Mouse (Mus musculus) myocyte (in vitro differentiated cells): Measurements from ENCODE around the gene Vps13a. TPM values are rescaled to one million over a fixed set of nuclear protein-coding genes. Genes with fewer than 3 reads are reported as not detected.
A peak's percentile ranks its signal among the peaks of the same experiment; 100 is the strongest.
"Not testable (repeated sequence)": the region's sequence is repeated elsewhere in the genome, so short reads cannot be mapped to it uniquely, and the experiment has no call there.

Experiments
- H3K27me3 ChIP-seq: one replicate; pipeline ENCODE4 v1.6.1; 2011; ENCODE audit not compliant: control insufficient read depth, insufficient read depth, insufficient read length
- H3K36me3 ChIP-seq: one replicate; pipeline ENCODE4 v1.6.1; 2011; ENCODE audit not compliant: control insufficient read depth, insufficient read depth
- H3K4me2 ChIP-seq: one replicate; pipeline ENCODE4 v1.6.1; 2011; ENCODE audit warnings: low read depth, control low read depth
- H3K4me3 ChIP-seq: one replicate; pipeline ENCODE4 v1.5.1; 2011; ENCODE audit warnings: mild to moderate bottlenecking, control low read depth, moderate library complexity
- H3K79me2 ChIP-seq: one replicate; pipeline ENCODE4 v1.6.1; 2011; ENCODE audit not compliant: control insufficient read depth, insufficient read depth
- H3ac ChIP-seq: one replicate; pipeline ENCODE4 v1.6.1; 2011; ENCODE audit not compliant: control insufficient read depth, insufficient read length
- CEBPB ChIP-seq: IDR thresholded peaks from 2 replicates; pipeline ENCODE4 v1.6.1; 2011; ENCODE audit warnings: mild to moderate bottlenecking, moderate library complexity; ENCODE audit not compliant: poor library complexity, insufficient read depth, severe bottlenecking
- E2F4 ChIP-seq: IDR thresholded peaks from one replicate; pipeline ENCODE4 v1.6.1; 2011; ENCODE audit warnings: mild to moderate bottlenecking, control low read depth, moderate library complexity; ENCODE audit not compliant: insufficient read depth
- MAX ChIP-seq: IDR thresholded peaks from one replicate; pipeline ENCODE4 v1.6.1; 2011; ENCODE audit warnings: low read depth, mild to moderate bottlenecking, control low read depth
- MYOD1 ChIP-seq, 3 experiments: IDR thresholded peaks; one replicate each; pipeline ENCODE4 v1.6.1; 2011; ENCODE audit warnings: control low read depth in 2 of 3, low read depth in 2 of 3, mild to moderate bottlenecking in 2 of 3, moderate library complexity in 1 of 3; ENCODE audit not compliant: insufficient read length in 2 of 3, control insufficient read depth in 1 of 3
- MYOG ChIP-seq, 3 experiments: IDR thresholded peaks; one replicate each; pipeline ENCODE4 v1.6.1; 2011; ENCODE audit warnings: control low read depth in 2 of 3, low read depth in 2 of 3, mild to moderate bottlenecking in 2 of 3; ENCODE audit not compliant: insufficient read length in 2 of 3, control insufficient read depth in 1 of 3, insufficient read depth in 1 of 3
- POLR2A ChIP-seq: IDR thresholded peaks from one replicate; pipeline ENCODE4 v1.6.1; 2011; ENCODE audit warnings: low read depth, mild to moderate bottlenecking, control low read depth, moderate library complexity; ENCODE audit not compliant: insufficient read length
- POLR2AphosphoS2 ChIP-seq: IDR thresholded peaks from one replicate; pipeline ENCODE4 v1.6.1; 2011; ENCODE audit warnings: low read depth, control low read depth; ENCODE audit not compliant: insufficient read length
- REST ChIP-seq: IDR thresholded peaks from one replicate; pipeline ENCODE4 v1.6.1; 2011; ENCODE audit warnings: mild to moderate bottlenecking, control low read depth, moderate library complexity; ENCODE audit not compliant: insufficient read depth, insufficient read length
- SRF ChIP-seq: IDR thresholded peaks from one replicate; pipeline ENCODE4 v1.6.1; 2011; ENCODE audit warnings: low read depth; ENCODE audit not compliant: control insufficient read depth, insufficient read length
- TCF12 ChIP-seq: IDR thresholded peaks from one replicate; pipeline ENCODE4 v1.6.1; 2011; ENCODE audit warnings: mild to moderate bottlenecking, control low read depth; ENCODE audit not compliant: poor library complexity, insufficient read depth, severe bottlenecking
- TCF3 ChIP-seq: IDR thresholded peaks from one replicate; pipeline ENCODE4 v1.6.1; 2011; ENCODE audit warnings: low read depth, control low read depth; ENCODE audit not compliant: insufficient read length
- USF1 ChIP-seq: IDR thresholded peaks from one replicate; pipeline ENCODE4 v1.6.1; 2011; ENCODE audit warnings: low read depth, mild to moderate bottlenecking, control low read depth, moderate library complexity
- polyA plus RNA-seq: library from polyadenylated mRNA; unstranded; fragments of >200 nt; fragmentation: generic; extraction: Trizol; gene quantifications from one replicate; pipeline ENCODE4 v1.2.1, GENCODE M21; 2012; ENCODE audit warnings: missing spikeins

Vps13a gene
- polyA plus RNA-seq, 1 experiment, result 3.7 TPM

- Histone ChIP-seq H3K79me2 (peaks cover 30% of the 10 kb centered on the region), H3K4me3 (peak overlapping the region; percentile 62), H3K4me2 (peak overlapping the region; percentile 93), H3ac (peak overlapping the region; percentile 51), H3K27me3 (no peaks in the 10 kb centered on the region), H3K36me3 (no peaks in the 10 kb centered on the region)
- TF ChIP-seq MYOD1 (IDR thresholded peaks at IDR 0.05; ENCODE audit: control insufficient read depth in 1 of 3, insufficient read length in 2 of 3, low read depth in 2 of 3) (peak in 1 of 3 experiments; percentile 23), POLR2AphosphoS2 (no peak)
These were observed 416 bp downstream of the Vps13a start for GRCm38 (mm10) chr19:16780251-16780783.

- H3K79me2 ChIP-seq, result peaks cover 30% of the 10 kb centered on the region
- TF ChIP-seq TCF12 (no peak), E2F4 (no peak), MYOG (IDR thresholded peaks at IDR 0.05; ENCODE audit: control insufficient read depth in 1 of 3, insufficient read depth in 1 of 3, insufficient read length in 2 of 3, low read depth in 2 of 3) (no peak)
- H3ac ChIP-seq, result peak overlapping the region; percentile 51
- no peaks in the 10 kb centered on the region for H3K27me3 ChIP-seq
- H3K4me2 ChIP-seq, result peak overlapping the region; percentile 93
- no peaks in the 10 kb centered on the region for H3K36me3 ChIP-seq
- peak overlapping the region; percentile 62 for H3K4me3 ChIP-seq
These were observed 947 bp downstream of the Vps13a start for GRCm38 (mm10) chr19:16779786-16780185.

- Histone ChIP-seq H3ac (no peak overlapping the region), H3K4me3 (peak overlapping the region; percentile 62), H3K79me2 (peaks cover 30% of the 10 kb centered on the region), H3K36me3 (no peaks in the 10 kb centered on the region), H3K4me2 (peak overlapping the region; percentile 93), H3K27me3 (no peaks in the 10 kb centered on the region)
- TF ChIP-seq MAX (no peak), REST (no peak), POLR2AphosphoS2 (no peak), TCF12 (no peak), TCF3 (no peak), POLR2A (no peak), MYOG (IDR thresholded peaks at IDR 0.05; ENCODE audit: control insufficient read depth in 1 of 3, insufficient read depth in 1 of 3, insufficient read length in 2 of 3, low read depth in 2 of 3) (no peak), MYOD1 (IDR thresholded peaks at IDR 0.05; ENCODE audit: control insufficient read depth in 1 of 3, insufficient read length in 2 of 3, low read depth in 2 of 3) (no peak), SRF (no peak), E2F4 (no peak), CEBPB (no peak), USF1 (no peak)
These were observed 1.5 kb downstream of the Vps13a start for GRCm38 (mm10) chr19:16779281-16779680.

- Histone ChIP-seq H3K36me3 (no peaks in the 10 kb centered on the region), H3ac (no peak overlapping the region), H3K4me2 (peak overlapping the region; percentile 39), H3K79me2 (peaks cover 30% of the 10 kb centered on the region), H3K4me3 (no peak overlapping the region), H3K27me3 (no peaks in the 10 kb centered on the region)
- no peak for TF ChIP-seq POLR2AphosphoS2
- no peak for TF ChIP-seq MYOD1 (IDR thresholded peaks at IDR 0.05; ENCODE audit: control insufficient read depth in 1 of 3, insufficient read length in 2 of 3, low read depth in 2 of 3)
- TF ChIP-seq E2F4, result no peak
These were observed 2.2 kb downstream of the Vps13a start for GRCm38 (mm10) chr19:16778578-16778977.

- TF ChIP-seq REST (no peak), SRF (no peak), CEBPB (no peak), E2F4 (no peak), MAX (no peak), USF1 (no peak), POLR2AphosphoS2 (no peak), MYOD1 (IDR thresholded peaks at IDR 0.05; ENCODE audit: control insufficient read depth in 1 of 3, insufficient read length in 2 of 3, low read depth in 2 of 3) (no peak), POLR2A (no peak), TCF3 (no peak), TCF12 (no peak), MYOG (IDR thresholded peaks at IDR 0.05; ENCODE audit: control insufficient read depth in 1 of 3, insufficient read depth in 1 of 3, insufficient read length in 2 of 3, low read depth in 2 of 3) (no peak)
- Histone ChIP-seq H3ac (no peak overlapping the region), H3K27me3 (no peaks in the 10 kb centered on the region), H3K4me3 (no peak overlapping the region), H3K36me3 (no peaks in the 10 kb centered on the region), H3K79me2 (peaks cover 36% of the 10 kb centered on the region), H3K4me2 (peak overlapping the region; percentile 52)
These were observed 2.8 kb downstream of the Vps13a start for GRCm38 (mm10) chr19:16777901-16778300.

- H3K4me2 ChIP-seq, H3K27me3 ChIP-seq, H3ac ChIP-seq, H3K36me3 ChIP-seq, H3K4me3 ChIP-seq: not testable (repeated sequence)
- peaks cover 37% of the 10 kb centered on the region for H3K79me2 ChIP-seq
These were observed 3.3 kb downstream of the Vps13a start for GRCm38 (mm10) chr19:16777391-16777790.
